Comparison of ENCODE assay signal across 9 mouse cellular contexts in genomic region chr13:44065741-44066185, GRCm38 (mm10).
DNase-seq lines count a peak whose midpoint lies in the region; ATAC-seq and TF ChIP-seq lines count a peak whose summit lies in the region.
"Had no signal": no experiment of that assay in that cellular context is flagged by ENCODE, and none has a peak within 500 bp of the region (broad histone marks: within the 10 kb centered on the region; RNA-seq: fewer than 3 reads in every experiment).

No protein-coding gene starts in this region.

- peak; percentile 5 for DNase-seq in R1 (ENCODE audit: low read depth, low spot score)
- DNase-seq in brain, adult 2 months (ENCODE audit: low read depth, low spot score) = peak; percentile 53
- DNase-seq in thymus, adult 2 months = peak; percentile 66
- DNase-seq in layer of hippocampus, postnatal 25 days (ENCODE audit: extremely low spot score in 1 of 2, low spot score in 1 of 2) = no peak
- no peak for DNase-seq in embryo, embryonic 9.5 days (ENCODE audit: extremely low spot score)
- no peak for DNase-seq in forebrain, embryonic 11.5 days (ENCODE audit: low spot score)

- H3K9ac ChIP-seq in intestine, embryonic 16.5 days (ENCODE audit: low read depth, low read length) = no peak overlapping the region
- H3K9ac ChIP-seq in lung, embryonic 16.5 days (ENCODE audit: low read length) = no peak overlapping the region
- H3K9ac ChIP-seq in forebrain, embryonic 11.5 days (ENCODE audit: low read length) = no peak overlapping the region
- H3K9ac ChIP-seq: midbrain, embryonic 12.5 days had no signal

- WGBS in intestine, embryonic 16.5 days = 20% methylated on average over 13 of the region's 13 CpGs
- WGBS in lung, embryonic 16.5 days = 12% methylated on average over 13 of the region's 13 CpGs
- WGBS in thymus, adult 2 months = 1% methylated on average over 13 of the region's 13 CpGs
- 69% methylated on average over 13 of the region's 13 CpGs for WGBS in forebrain, embryonic 11.5 days

- peaks cover 15% of the 10 kb centered on the region for H3K4me1 ChIP-seq in intestine, embryonic 16.5 days (ENCODE audit: control insufficient read depth, insufficient read depth, low read length)
- peaks cover 24% of the 10 kb centered on the region for H3K4me1 ChIP-seq in lung, embryonic 16.5 days (replicated peaks; ENCODE audit: control insufficient read depth, insufficient read depth, low read length)
- peaks cover 60% of the 10 kb centered on the region for H3K4me1 ChIP-seq in thymus, adult 2 months (replicated peaks; ENCODE audit: control insufficient read depth, insufficient read depth, low read length)
- H3K4me1 ChIP-seq in forebrain, embryonic 11.5 days (replicated peaks; ENCODE audit: control insufficient read depth, insufficient read depth, low read length) = no peaks in the 10 kb centered on the region; the same call in 1 of the 2 replicates

- peak; percentile 88 for ATAC-seq in intestine, embryonic 16.5 days
- ATAC-seq in lung, embryonic 16.5 days (ENCODE audit: low read depth) = 0 out of 2 replicates have a peak, but pooled peaks have one; percentile 23
- ATAC-seq in forebrain, embryonic 11.5 days (replicated peaks; ENCODE audit: low FRiP score) = no peak

- H3K4me2 ChIP-seq in intestine, embryonic 16.5 days (ENCODE audit: low read depth, low read length) = 0 out of 2 replicates have a peak overlapping the region, but pooled peaks have one; percentile 21
- no peak overlapping the region; the same call in 1 of the 2 replicates for H3K4me2 ChIP-seq in lung, embryonic 16.5 days (ENCODE audit: low read depth, low read length)
- no peak overlapping the region for H3K4me2 ChIP-seq in forebrain, embryonic 11.5 days (ENCODE audit: low read depth, low read length, severe bottlenecking)
- H3K4me2 ChIP-seq: midbrain, embryonic 12.5 days had no signal

- no peak for TF ChIP-seq CTCF in thymus, adult 2 months (IDR thresholded peaks at IDR 0.05; ENCODE audit: borderline replicate concordance, control insufficient read depth, extremely low read depth, insufficient read depth, low read length, poor library complexity)

- no peak overlapping the region for H3K4me3 ChIP-seq in intestine, embryonic 16.5 days (ENCODE audit: low read length)
- no peak overlapping the region for H3K4me3 ChIP-seq in lung, embryonic 16.5 days (ENCODE audit: low read length)
- peak overlapping the region; percentile 20; the same call in 1 of the 2 replicates for H3K4me3 ChIP-seq in thymus, adult 2 months (ENCODE audit: control insufficient read depth, insufficient read depth, low read length)
- H3K4me3 ChIP-seq in forebrain, embryonic 11.5 days (ENCODE audit: low read depth, low read length) = no peak overlapping the region
- H3K4me3 ChIP-seq: midbrain, embryonic 12.5 days had no signal

- peak overlapping the region; percentile 50 for H3K27ac ChIP-seq in intestine, embryonic 16.5 days (ENCODE audit: low read length)
- H3K27ac ChIP-seq in lung, embryonic 16.5 days (ENCODE audit: low read length) = peak overlapping the region; percentile 27; the same call in 1 of the 2 replicates
- peak overlapping the region; percentile 87 for H3K27ac ChIP-seq in thymus, adult 2 months (ENCODE audit: control insufficient read depth, insufficient read depth, low read length)
- H3K27ac ChIP-seq in forebrain, embryonic 11.5 days (ENCODE audit: low read depth, low read length) = no peak overlapping the region
- H3K27ac ChIP-seq: midbrain, embryonic 12.5 days had no signal

- no peaks in the 10 kb centered on the region for H3K9me3 ChIP-seq in intestine, embryonic 16.5 days (ENCODE audit: control insufficient read depth, low read length)
- H3K9me3 ChIP-seq in lung, embryonic 16.5 days (ENCODE audit: control insufficient read depth, low read length) = no peaks in the 10 kb centered on the region
- no peaks in the 10 kb centered on the region for H3K9me3 ChIP-seq in forebrain, embryonic 11.5 days (ENCODE audit: control insufficient read depth, low read length)
- H3K9me3 ChIP-seq: midbrain, embryonic 12.5 days had no signal

- no peak for TF ChIP-seq POLR2A in thymus, adult 2 months (IDR thresholded peaks at IDR 0.05; ENCODE audit: control insufficient read depth, extremely low read depth, insufficient read depth, low read length, poor library complexity)

- H3K36me3 ChIP-seq in intestine, embryonic 16.5 days (ENCODE audit: control insufficient read depth, insufficient read depth, low read length) = no peaks in the 10 kb centered on the region
- no peaks in the 10 kb centered on the region for H3K36me3 ChIP-seq in lung, embryonic 16.5 days (ENCODE audit: control insufficient read depth, insufficient read depth, low read length)
- H3K36me3 ChIP-seq in thymus, adult 2 months (ENCODE audit: control insufficient read depth, insufficient read depth, low read length) = no peaks in the 10 kb centered on the region
- no peaks in the 10 kb centered on the region for H3K36me3 ChIP-seq in forebrain, embryonic 11.5 days (ENCODE audit: control insufficient read depth, insufficient read depth, low read length)
- H3K36me3 ChIP-seq: midbrain, embryonic 12.5 days had no signal

- no peaks in the 10 kb centered on the region for H3K27me3 ChIP-seq in intestine, embryonic 16.5 days (replicated peaks; ENCODE audit: control insufficient read depth, insufficient read depth, low read length)
- H3K27me3 ChIP-seq in lung, embryonic 16.5 days (ENCODE audit: control insufficient read depth, insufficient read depth, low read depth, low read length) = no peaks in the 10 kb centered on the region
- H3K27me3 ChIP-seq in thymus, adult 2 months (ENCODE audit: control insufficient read depth, insufficient read depth, low read length) = no peaks in the 10 kb centered on the region
- H3K27me3 ChIP-seq in forebrain, embryonic 11.5 days (ENCODE audit: control insufficient read depth, insufficient read depth, low read length) = no peaks in the 10 kb centered on the region

Comparison
In these comparisons a context has a peak if more than half of its experiments do, and no peak if none do; other contexts are left out.
1. DNase-seq: peak in R1 (single experiment), brain, adult 2 months (single experiment) and thymus, adult 2 months (single experiment); none in layer of hippocampus, postnatal 25 days (0 of 2), embryo, embryonic 9.5 days (single experiment) and forebrain, embryonic 11.5 days (single experiment).